Mouse (Mus musculus): ENCODE measurements at regions not wholly inside any gene's neighbourhood (a gene's known extent, or its start where the extent isn't known, plus 50 kb on each side); places are given as distances from the start of the nearest gene placed in this dataset.

GRCm38 (mm10) chr13:107927499-107928215 lies 116.6 kb upstream of the Smim15 start:
- no peak for TF ChIP-seq CTCF (IDR thresholded peaks at IDR 0.05)
- ATAC-seq, result no peak
- DNase-seq (ENCODE audit: low read depth, low spot score), result no peak
- CTCF ChIA-PET, result no interaction called here
- in situ Hi-C loops (cut with MboI; ENCODE audit: low pct_unique_long_range_greater_than_20kb), result no loop called here
- H3K27me3 ChIP-seq, result no peaks in the 10 kb centered on the region
- POLR2A ChIA-PET, result no interaction called here

GRCm38 (mm10) chr13:107925470-107925869 lies 118.8 kb upstream of the Smim15 start:
- ATAC-seq, result no peak
- TF ChIP-seq CTCF (IDR thresholded peaks at IDR 0.05), result no peak
- in situ Hi-C loops (cut with MboI; ENCODE audit: low pct_unique_long_range_greater_than_20kb), result no loop called here
- H3K27me3 ChIP-seq, result no peaks in the 10 kb centered on the region
- DNase-seq (ENCODE audit: low read depth, low spot score), result no peak
- POLR2A ChIA-PET, result no interaction called here
- CTCF ChIA-PET, result interaction anchor here (0.9 to 1.8 kb wide), 2 partner anchors 10 to 602 kb away, joined by 3 to 4 read pairs; no protein-coding TSS in a partner anchor

GRCm38 (mm10) chr13:107923129-107924114 lies 120.8 kb upstream of the Smim15 start:
- POLR2A ChIA-PET, result no interaction called here
- no peak for TF ChIP-seq CTCF (IDR thresholded peaks at IDR 0.05)
- no peak for DNase-seq (ENCODE audit: low read depth, low spot score)

GRCm38 (mm10) chr13:107919403-107919802 lies 124.8 kb upstream of the Smim15 start:
- no peak for TF ChIP-seq CTCF (IDR thresholded peaks at IDR 0.05)
- in situ Hi-C loops (cut with MboI; ENCODE audit: low pct_unique_long_range_greater_than_20kb), result no loop called here
- ATAC-seq (no peak), DNase-seq (ENCODE audit: low read depth, low spot score) (no peak)
- H3K27me3 ChIP-seq, result no peaks in the 10 kb centered on the region
- POLR2A ChIA-PET, result interaction anchor here (0.7 kb wide), 1 partner anchor 35 kb away, joined by 5 read pairs; no protein-coding TSS in a partner anchor
- CTCF ChIA-PET, result no interaction called here

More at GRCm38 (mm10) chr13:107923129-107924114, 120.8 kb upstream of the Smim15 start:
- H3K27me3 ChIP-seq, result no peaks in the 10 kb centered on the region
- CTCF ChIA-PET, result interaction anchor here (1.0 to 1.5 kb wide), 3 partner anchors 20 to 58 kb away, joined by 3 read pairs; no protein-coding TSS in a partner anchor
- no peak for ATAC-seq
- in situ Hi-C loops (cut with MboI; ENCODE audit: low pct_unique_long_range_greater_than_20kb), result no loop called here

- ChIA-PET CTCF (interaction anchor here (0.7 to 1.1 kb wide), 2 partner anchors 14 to 77 kb away, joined by 3 read pairs; no protein-coding TSS in a partner anchor), POLR2A (no interaction called here)
- DNase-seq (ENCODE audit: low read depth, low spot score) (peak; percentile 15), ATAC-seq (peak; percentile 61)
- in situ Hi-C loops (cut with MboI; ENCODE audit: low pct_unique_long_range_greater_than_20kb), result no loop called here
- no peak for TF ChIP-seq CTCF (IDR thresholded peaks at IDR 0.05)
- H3K27me3 ChIP-seq, result no peaks in the 10 kb centered on the region
These were observed 125.8 kb upstream of the Smim15 start for GRCm38 (mm10) chr13:107918478-107918877.

GRCm38 (mm10) chr13:107918065-107918464 lies 126.2 kb upstream of the Smim15 start:
- in situ Hi-C loops (cut with MboI; ENCODE audit: low pct_unique_long_range_greater_than_20kb), result no loop called here
- no peak for TF ChIP-seq CTCF (IDR thresholded peaks at IDR 0.05)
- ChIA-PET POLR2A (no interaction called here), CTCF (interaction anchor here (0.7 to 1.1 kb wide), 3 partner anchors 10 to 77 kb away, joined by 3 read pairs; no protein-coding TSS in a partner anchor)
- H3K27me3 ChIP-seq, result no peaks in the 10 kb centered on the region
- ATAC-seq (no peak), DNase-seq (ENCODE audit: low read depth, low spot score) (no peak)

- in situ Hi-C loops (cut with MboI; ENCODE audit: low pct_unique_long_range_greater_than_20kb), result no loop called here
- TF ChIP-seq CTCF (IDR thresholded peaks at IDR 0.05), result no peak
- ATAC-seq (no peak), DNase-seq (ENCODE audit: low read depth, low spot score) (no peak)
- H3K27me3 ChIP-seq, result no peaks in the 10 kb centered on the region
- CTCF ChIA-PET, result interaction anchor here (1.1 kb wide), 2 partner anchors 9 to 78 kb away, joined by 3 read pairs; no protein-coding TSS in a partner anchor
- POLR2A ChIA-PET, result no interaction called here
These were observed 126.7 kb upstream of the Smim15 start for GRCm38 (mm10) chr13:107917564-107917963.

- no peak for ATAC-seq
- no peaks in the 10 kb centered on the region for H3K27me3 ChIP-seq
- DNase-seq (ENCODE audit: low read depth, low spot score), result no peak
- ChIA-PET CTCF (no interaction called here), POLR2A (no interaction called here)
- in situ Hi-C loops (cut with MboI; ENCODE audit: low pct_unique_long_range_greater_than_20kb), result no loop called here
- TF ChIP-seq CTCF (IDR thresholded peaks at IDR 0.05), result no peak
These were observed 134.1 kb upstream of the Smim15 start for GRCm38 (mm10) chr13:107910125-107910524.

GRCm38 (mm10) chr13:107909343-107910067 lies 134.7 kb upstream of the Smim15 start:
- no peaks in the 10 kb centered on the region for H3K27me3 ChIP-seq
- CTCF ChIA-PET, result no interaction called here
- POLR2A ChIA-PET, result no interaction called here
- in situ Hi-C loops (cut with MboI; ENCODE audit: low pct_unique_long_range_greater_than_20kb), result no loop called here
- no peak for DNase-seq (ENCODE audit: low read depth, low spot score)
- no peak for TF ChIP-seq CTCF (IDR thresholded peaks at IDR 0.05)
- ATAC-seq, result no peak

GRCm38 (mm10) chr13:107907966-107908365 lies 136.3 kb upstream of the Smim15 start:
- no peak for DNase-seq (ENCODE audit: low read depth, low spot score)
- POLR2A ChIA-PET, result no interaction called here
- CTCF ChIA-PET, result interaction anchor here (1.0 to 1.5 kb wide), 2 partner anchors 10 to 16 kb away, joined by 3 to 4 read pairs; no protein-coding TSS in a partner anchor
- no peak for TF ChIP-seq CTCF (IDR thresholded peaks at IDR 0.05)
- H3K27me3 ChIP-seq, result no peaks in the 10 kb centered on the region
- in situ Hi-C loops (cut with MboI; ENCODE audit: low pct_unique_long_range_greater_than_20kb), result no loop called here
- ATAC-seq, result no peak
